Mouse (Mus musculus) granulocyte monocyte progenitor cell, adult 5-6 weeks (primary cell): ENCODE data around the gene Pvalb. TPM values are rescaled to one million over a fixed set of nuclear protein-coding genes. Genes with fewer than 3 reads are reported as not detected.

Experiments
- ATAC-seq: replicated peaks from 2 replicates; pipeline ENCODE4 v1.8.0; 2016; ENCODE audit warnings: mild to moderate bottlenecking, moderate TSS enrichment, inconsistent platforms; ENCODE audit not compliant: poor library complexity, severe bottlenecking
- total RNA-seq, 2 experiments: library from RNA; stranded (forward) in 1 of 2; stranded (reverse) in 1 of 2; fragments of 200-712, 200-1000 nt in 1 of 2; fragments of >200 nt in 1 of 2; fragmentation: Nextera tagmentation in 1 of 2; gene quantifications; 2 replicates each; pipeline ENCODE4 v1.2.3; 2014 to 2017

Pvalb gene
- total RNA-seq (2014; fragmentation: Nextera tagmentation) (not detected in 2 replicates), total RNA-seq (2017) (not detected in 2 replicates)

GRCm38 (mm10) chr15:78206312-78206711 is at the start of gene Pvalb:
Gene Pvalb (minus strand): TSS chr15:78206400.
- ATAC-seq: no peak

- ATAC-seq: no peak
Observed at GRCm38 (mm10) chr15:78254751-78255150, 48.6 kb upstream of the Pvalb start.

DNA sequence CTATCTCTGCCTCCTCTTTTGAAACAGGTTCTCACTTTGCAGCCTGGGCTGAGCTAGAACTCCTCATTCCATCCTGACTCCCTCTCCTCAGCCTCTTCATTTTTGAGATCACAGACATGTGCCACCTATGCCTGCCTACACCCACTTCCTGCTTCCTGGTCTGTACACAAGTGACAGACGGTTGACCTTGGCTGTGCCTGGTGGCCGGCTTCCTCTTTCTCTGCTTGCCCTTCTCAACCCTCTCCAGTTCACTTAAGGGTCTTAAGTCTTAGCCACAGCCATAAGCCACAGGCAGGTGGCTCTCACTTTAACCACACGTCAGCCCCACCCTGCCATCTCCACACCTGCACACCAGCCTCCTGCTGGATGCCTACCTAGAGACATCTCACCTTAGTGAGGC is 42.2 kb upstream of the Pvalb start:
- peak; percentile 33 for ATAC-seq

- ATAC-seq: peak; percentile 40
Observed at GRCm38 (mm10) chr15:78247659-78248058, 41.5 kb upstream of the Pvalb start.

GRCm38 (mm10) chr15:78246143-78247116 is 40.2 kb upstream of the Pvalb start:
- ATAC-seq: no peak

- ATAC-seq: peak; percentile 70
Observed at GRCm38 (mm10) chr15:78244695-78245492, 38.7 kb upstream of the Pvalb start, which contains the start of gene Ncf4. Gene Ncf4 (plus strand): TSS chr15:78244801.

DNA sequence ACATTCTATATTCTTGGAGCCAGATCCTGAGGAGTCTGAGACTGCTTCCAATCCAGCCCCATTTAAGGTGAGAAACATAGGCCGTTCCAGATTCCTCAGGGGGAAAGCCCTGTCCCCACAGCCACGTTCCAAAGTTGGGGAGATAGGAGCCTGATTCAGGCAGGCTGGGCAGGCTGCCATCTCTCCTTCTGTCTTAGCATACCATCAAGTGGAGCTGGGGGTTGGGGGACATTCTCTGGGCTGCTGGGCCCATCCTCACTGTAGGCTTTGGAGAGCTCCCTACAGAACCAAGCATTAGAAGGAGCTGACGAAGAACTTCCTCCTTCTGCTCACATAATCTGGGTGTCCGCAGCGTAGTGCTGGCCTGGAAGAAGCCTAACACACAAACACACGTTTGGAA is 37.6 kb upstream of the Pvalb start:
- ATAC-seq: no peak

DNA sequence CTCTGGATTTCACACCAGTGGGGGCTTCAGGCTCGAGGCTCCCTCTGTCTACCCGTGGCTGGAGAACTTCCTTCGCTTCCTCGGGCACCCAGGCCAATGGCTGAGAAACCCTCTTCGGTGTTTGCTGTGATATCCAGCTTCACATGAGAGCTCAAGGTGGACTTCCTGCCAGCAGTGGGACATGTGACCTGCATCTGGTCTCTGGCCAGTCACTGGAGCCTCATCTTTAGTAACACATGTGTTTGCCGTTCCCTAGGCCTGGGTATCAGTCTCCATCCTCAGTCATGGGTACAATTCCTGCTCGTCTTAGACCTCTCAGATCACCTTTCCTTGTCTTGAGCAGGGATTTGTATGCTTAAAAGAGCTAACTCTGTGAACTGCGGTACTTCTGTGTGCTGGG is 36.9 kb upstream of the Pvalb start:
- no peak for ATAC-seq

DNA sequence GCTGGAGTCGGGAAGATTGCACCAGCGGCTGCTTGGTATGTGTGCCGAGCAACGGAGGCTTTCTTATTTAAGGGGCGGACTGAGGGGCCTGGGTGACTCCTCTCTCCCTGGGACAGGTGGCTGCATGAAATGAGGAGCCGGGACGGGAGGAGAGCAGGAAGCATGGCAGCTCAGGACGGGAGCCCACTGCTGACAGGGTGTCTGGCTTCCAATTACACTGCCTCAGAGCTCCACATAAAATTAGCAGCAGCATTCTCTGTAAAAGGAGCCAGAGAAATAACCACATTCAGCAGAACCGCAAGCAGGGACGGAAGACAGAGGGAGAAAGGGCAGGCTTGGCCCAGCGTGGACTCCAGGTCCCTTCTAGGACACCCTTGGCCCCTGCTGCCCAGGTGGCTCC is 35.1 kb upstream of the Pvalb start:
- ATAC-seq: no peak

- ATAC-seq: no peak
Observed at GRCm38 (mm10) chr15:78239956-78240617, 33.9 kb upstream of the Pvalb start.

DNA sequence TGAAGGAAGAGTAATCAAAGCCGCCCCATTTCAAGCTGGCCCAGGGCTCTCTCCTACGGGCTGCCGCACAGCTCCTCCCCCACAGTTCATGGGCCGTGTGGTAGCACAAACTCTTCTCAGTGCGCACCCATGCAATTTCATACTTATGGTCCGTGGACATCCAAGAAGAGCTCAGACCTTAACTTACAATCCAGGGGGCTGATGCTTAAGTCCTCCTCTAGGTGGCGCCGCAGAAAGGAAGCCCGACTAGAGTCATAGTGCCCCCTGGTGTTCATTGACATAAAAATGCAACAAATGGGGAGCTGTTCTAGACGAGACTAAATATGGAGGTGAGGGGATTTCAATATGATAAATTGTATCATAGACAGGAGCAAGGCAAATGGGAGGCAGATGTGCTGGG is 33.3 kb upstream of the Pvalb start:
- peak; percentile 65 for ATAC-seq

GRCm38 (mm10) chr15:78234823-78235509 is 28.8 kb upstream of the Pvalb start:
- ATAC-seq: no peak

GRCm38 (mm10) chr15:78231346-78232331 is 25.4 kb upstream of the Pvalb start:
- no peak for ATAC-seq

GRCm38 (mm10) chr15:78227816-78228215 is 21.6 kb upstream of the Pvalb start:
- ATAC-seq: no peak

DNA sequence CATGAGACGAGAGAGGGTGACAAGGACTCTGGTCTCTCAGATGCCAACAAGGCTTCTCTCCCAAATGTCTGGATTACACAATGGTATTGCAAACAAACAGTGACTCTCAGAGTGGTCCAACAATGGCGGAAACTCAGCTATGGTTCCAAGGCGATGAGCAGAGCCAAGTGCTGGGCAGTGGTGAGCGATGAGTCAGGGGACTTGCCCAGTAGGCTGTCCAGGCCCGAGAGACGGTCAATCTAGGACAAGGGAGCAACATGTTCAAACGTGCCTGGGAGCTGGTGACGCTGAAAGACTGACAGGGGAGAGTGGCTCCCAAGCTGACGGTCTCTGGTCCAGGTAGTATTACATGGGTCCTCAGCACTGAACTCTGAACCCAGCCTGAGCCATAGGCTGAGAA is 9.1 kb upstream of the Pvalb start:
- ATAC-seq: no peak

DNA sequence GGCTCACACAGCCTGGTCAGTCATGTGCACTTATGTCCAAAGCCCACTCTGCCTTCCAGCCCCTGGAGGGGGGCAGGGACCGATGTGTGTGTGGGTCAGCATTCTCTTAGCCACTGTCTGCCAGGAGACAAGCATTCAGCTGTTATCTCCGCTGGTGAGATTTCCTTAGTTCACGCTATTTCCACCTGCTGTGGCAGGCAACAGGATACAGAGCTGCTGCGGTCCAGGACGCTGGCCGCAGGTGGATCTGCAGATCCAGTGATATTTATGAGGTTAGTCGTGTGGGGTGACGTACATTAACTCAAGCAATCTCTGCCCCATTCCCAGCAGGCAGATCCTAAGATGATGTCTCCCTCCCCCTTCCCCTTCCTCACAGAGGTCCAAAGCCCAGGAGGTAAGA is 5.2 kb upstream of the Pvalb start:
- no peak for ATAC-seq

- peak; percentile 58 for ATAC-seq
Observed at GRCm38 (mm10) chr15:78210203-78210602, 4.0 kb upstream of the Pvalb start.

- ATAC-seq: no peak; the same call in 1 of the 2 replicates
Observed at GRCm38 (mm10) chr15:78205192-78205591, 1.0 kb downstream of the Pvalb start.
